Mouse (Mus musculus) right cerebral cortex, postnatal 14 days (tissue): ENCODE data around the gene Trmt2b.
"Not testable (repeated sequence)": the region's sequence is repeated elsewhere in the genome, so short reads cannot be mapped to it uniquely, and the experiment has no call there.

Experiments
- DNase-seq: peaks from one replicate; pipeline ENCODE4 v3.0.0; 2022

The Trmt2b gene

DNA sequence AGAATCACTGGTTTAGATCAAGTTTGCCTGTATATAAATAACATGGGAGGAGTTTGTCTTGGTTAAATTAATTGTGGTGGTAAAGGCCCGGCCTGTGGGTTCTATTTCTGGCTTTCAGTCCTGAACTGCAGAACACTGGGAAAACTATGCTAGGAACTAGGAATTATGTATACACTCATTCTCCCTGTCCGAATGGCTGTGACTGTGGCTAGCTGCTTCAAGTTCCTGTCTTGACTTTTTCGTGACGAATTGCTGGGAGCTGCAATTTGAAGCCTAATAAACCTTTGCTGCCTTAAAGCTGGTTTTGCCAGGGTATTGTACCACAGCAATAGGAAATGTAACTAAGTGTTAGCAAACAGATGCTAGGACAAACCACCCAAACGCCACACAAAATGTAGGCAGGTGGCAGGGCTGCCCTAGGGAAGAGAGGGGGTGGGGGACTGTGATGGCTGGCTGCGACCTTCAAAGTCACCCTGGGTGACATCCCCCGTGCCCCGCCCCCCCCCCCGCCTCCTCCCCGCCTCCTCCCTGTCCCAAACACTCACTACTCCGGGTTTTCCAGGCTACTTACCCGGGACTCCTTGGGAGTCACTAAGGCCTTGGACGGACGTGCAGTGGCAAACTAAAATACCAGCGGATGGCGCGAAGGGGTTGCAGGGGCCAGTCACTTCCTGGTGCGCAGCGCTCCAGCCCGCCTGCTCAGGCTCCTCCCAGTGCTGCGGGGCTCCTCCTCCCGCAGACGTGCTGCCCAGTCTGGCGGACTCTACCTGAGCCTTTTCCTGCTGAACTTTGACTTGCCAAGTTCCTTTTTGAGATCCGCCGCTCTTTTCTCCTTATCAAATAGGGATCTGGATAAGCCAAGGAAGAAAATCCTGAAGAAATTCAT is at the start of gene Trmt2b:
TSS of gene Trmt2b (minus strand) at position 710 of the 886 bp plus-strand sequence.
- peak; percentile 27 for DNase-seq

DNA sequence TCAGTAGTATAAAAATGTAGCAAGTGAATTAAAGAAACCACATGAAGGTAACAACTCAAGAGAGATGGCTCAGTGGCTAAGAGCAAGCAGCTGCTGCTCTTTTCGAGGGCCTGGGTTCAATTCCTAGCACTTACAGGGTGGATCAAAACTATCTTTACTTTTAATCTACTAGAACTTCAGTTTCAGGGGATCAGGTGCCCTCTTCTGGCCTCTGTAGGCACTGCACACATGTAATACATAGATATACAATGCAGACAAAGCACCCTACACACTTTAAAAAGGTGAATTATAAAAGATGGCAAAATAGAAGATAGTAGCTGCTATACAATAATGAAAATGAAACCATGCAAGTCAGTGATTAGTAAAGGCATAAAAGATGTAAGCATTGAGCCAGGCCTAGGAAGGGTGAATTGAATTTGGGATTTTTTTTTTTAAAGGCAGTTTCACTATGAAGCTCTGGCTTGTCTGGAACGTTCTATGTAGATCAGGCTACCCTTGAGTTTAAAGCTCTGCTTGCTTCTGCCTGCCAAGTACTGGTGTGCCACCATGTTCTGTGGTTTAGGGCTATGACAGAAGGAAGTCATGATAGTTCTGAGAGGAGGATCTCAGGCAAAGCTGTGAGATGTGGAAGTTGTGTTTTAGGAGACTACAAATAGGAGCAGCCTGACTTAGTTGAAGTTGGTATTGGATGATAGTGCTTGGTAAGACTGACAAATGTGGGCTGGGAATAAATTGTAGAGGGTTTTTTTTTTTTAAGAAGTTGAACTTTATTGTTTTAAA is 42.6 kb upstream of the Trmt2b start:
- DNase-seq = peak; percentile 47

DNA sequence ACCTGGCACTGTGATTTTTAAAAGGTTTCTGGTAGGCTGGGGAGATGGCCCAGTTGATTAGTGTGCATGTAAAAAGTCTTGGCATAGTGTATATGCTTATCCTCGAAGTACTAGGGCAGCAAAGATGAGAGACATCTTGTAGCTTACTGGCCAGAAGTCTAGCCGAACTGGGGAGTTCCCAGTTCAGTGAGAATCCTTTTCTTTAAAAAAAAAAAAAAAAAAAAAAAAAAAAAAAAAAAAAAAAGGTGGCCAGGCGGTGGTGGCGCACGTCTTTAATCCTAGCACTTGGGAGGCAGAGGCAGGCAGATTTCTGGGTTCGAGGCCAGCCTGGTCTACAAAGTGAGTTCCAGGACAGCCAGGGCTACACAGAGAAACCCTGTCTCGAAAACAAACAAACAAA is 34.4 kb upstream of the Trmt2b start:
- not testable (repeated sequence) for DNase-seq

DNA sequence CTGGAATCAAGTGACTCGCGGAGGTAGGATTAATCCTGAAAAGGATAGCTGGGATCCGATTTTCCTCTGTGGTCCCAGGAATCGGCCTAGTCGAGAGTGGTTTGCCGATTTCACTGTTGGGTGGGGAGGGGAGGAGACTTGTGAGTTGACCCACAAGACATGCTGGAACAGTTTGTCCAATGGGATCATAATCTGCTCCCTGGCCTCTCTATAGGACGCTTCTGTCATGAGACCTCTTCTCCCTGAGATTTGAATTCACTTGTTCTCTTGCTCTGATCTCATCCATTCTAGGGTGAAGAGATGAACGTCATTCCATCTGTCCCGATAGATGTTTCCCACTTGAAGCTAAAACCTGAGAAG is 31.5 kb upstream of the Trmt2b start:
- no peak for DNase-seq

DNA sequence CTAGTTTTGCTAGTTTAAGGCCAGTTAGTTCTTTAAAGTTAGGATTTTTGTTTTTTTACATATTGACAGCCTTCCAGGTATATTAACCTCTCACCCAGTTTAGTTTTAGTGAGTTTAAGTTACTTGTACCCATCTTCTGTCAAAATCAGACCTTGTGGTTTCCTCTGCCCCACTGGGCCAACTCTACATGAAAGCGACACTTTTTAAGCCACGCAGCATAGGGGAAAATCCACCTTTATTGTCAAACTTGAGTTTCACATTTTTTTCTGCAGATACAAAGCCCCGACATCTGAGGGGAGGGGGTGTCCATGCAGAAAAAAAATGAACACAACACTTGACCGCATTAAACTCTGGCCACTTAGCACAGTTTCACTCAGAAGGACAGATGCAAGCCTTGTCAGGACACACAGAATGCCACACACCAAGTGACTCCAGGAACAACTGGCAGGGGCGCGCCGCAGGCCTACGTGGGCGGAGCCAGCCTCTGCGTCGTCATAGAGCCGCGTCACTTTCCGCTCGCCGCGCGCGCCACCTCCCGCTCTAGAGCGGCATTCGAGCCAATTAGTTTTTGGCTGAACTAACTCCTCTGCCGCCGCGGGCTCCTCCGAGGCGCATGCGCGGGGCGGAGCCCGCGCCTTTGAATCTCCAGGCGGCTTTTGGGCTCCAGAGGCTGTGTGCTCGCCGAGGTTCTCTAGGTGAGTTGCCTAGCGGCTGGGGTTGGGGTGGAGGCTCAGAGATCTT is 30.9 kb upstream of the Trmt2b start, which contains the start of gene Cenpi:
TSS of gene Cenpi (plus strand) at position 551 of the 741 bp plus-strand sequence.
- peak; percentile 87 for DNase-seq

DNA sequence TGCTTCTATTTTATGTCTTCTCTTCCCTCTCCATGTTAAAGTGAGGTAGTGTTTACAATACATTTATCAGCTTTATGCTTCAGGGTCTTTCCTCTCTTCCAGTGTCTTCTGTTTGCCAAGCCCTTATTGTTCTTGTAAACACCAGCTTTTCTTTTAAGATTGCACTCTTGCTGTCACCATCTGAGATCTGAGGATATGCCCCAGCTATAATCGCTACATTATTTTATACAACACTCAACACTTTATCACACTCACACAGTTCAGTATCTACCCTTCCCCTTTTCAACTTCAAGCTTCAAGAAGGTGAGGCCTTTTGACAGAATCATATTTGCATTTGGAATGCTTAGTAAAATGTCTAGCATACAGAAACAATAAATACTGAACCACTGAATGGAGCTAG is 26.5 kb upstream of the Trmt2b start:
- DNase-seq = no peak

DNA sequence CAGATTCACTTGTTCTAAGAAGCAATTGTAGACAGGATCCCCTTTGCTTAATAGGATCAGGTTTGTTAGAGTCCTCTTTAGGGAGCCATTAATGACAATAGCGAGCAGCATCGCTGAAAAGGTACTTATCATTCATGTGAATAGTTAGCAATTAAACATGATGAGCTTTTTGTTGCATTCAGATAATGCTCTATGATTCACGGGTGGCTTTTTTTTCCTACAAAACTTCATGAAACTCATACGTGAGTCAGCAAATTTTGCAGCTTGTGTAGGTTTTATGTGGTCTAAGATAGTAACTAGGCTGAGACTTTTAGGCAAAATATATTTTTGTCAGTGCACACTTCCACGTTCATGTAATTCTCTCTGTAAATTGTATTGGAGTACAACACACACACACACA is 23.4 kb upstream of the Trmt2b start:
- DNase-seq = no peak

DNA sequence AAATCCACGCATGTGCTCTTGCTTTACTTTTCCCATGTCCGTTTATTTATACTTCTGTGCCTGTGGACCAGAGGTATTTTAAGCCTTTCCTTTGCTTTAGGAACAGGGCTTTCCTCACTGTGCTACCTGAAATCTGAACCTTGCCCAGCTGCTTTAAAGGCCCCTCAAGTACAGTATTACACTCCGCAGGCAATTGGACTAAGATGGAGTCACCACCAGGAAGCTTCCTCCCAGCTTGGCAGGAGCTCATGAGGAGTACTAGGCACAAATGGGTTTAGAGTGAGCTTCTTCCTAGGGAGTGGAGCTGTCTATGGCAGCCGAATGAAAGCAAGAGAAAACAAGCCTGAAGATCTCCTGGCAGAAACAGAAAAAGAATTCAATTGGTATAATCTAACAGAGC is 20.4 kb upstream of the Trmt2b start:
- no peak for DNase-seq

DNA sequence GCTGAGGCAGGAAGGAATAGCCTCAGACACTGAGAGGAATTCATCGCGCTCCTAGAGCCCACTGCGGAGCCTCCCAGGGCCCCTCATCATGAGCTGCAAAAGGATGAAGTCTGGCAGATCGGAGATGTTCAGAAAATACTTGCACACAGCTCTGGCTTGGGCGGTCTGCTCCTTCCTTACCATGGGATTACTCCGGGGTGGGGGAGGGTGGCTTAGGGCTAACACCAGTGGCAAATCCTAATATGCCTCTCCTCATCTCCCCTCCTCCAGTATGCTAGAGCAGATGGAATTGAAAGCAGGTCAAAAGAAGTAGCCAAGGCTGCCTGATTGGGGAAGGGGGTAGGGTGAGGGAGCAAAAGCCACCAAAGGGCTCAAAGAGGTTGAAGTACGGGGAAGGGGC is 20.0 kb upstream of the Trmt2b start:
- peak; percentile 8 for DNase-seq

DNA sequence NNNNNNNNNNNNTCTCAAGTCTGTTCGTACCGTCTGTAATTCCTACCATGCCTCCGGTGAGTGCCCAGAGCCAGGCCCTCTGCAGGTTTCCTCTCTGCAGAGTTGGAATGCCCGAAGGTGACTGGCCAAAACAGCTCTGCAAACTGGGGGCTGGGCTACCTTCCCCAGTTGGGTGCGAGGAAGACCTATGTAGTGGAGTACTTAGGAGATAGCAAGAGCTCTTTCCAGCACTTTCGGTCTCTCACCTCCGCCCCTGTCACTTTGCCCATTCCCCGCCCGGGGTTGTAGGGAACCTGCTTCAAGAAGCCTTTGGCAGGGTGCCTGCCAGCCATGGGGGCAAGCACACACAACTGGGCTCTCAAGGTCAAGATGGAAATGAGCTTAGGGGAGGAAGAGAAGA is 19.5 kb upstream of the Trmt2b start:
- DNase-seq = peak; percentile 22

DNA sequence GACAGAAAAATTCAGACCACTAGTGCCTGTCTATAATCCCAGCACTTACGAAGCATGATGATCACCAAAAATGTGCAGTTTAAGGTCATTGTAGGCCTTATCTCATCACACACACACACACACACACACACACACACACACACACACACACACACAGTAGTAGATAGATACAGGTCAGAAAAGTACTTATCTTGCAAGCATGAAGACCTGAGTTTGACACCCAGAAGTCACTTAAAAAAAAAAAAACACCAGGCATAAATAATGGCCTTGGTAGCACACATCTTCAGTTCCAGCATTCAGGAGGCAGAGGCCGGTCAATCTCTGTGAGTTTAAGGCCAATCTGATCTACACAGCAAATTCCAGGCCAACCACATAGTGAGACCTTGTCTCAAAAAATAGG is 10.5 kb upstream of the Trmt2b start:
- no peak for DNase-seq

DNA sequence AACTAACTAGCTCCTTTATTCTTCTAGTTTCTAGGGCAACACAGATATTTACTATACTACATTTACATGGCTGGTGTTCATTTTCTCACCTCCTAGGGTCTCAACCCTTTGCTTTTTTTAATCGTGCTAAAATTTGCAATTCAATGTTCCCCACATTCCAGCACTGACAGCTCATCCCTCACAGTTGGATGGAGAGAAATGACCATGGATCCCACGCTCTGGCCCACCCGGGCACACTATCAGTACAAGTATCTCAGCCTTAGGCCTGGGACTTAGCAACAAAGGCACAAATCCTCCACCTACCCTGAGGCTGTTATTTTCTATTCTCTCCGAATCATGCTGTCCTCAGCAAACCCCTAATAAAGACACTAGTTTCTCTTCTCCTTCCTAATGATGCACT is 9.0 kb upstream of the Trmt2b start:
- no peak for DNase-seq

DNA sequence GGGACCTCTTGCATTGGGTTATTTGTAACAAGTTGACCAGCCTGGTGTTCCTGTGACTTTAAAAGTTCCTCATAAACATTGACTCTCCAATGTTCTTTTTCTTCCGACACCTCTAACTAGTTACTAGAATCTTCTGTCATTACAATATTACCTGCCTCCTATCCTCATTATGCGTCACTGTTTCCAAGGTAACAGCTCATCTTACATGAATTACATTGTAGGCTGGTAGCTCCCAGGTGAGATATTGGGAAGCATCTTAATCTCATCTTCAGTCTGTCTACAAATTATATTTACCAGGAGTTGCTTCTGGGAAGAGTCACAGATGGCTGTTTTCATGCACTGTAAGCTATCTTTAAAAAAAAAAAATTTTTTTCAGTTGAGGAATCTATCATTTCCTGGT is 8.3 kb upstream of the Trmt2b start:
- no peak for DNase-seq

DNA sequence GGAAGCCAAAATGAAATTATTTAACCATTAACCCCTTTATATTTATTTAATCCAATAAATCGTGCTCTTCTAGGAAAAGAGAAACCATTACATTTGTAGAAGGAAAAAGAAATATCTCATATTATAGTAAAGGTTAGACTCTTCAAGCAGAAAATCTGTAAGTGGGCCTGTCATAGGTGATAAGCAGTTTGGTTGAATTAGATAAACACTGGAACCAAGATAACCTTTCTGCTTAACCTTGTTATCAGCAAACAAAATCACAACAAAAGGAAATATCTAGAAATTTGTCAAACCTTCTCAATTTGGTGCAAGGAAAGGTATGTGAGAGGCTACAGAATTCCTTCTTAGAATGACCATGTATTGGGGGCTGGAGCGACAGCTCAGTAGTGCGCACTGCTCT is 3.7 kb upstream of the Trmt2b start:
- DNase-seq = no peak

DNA sequence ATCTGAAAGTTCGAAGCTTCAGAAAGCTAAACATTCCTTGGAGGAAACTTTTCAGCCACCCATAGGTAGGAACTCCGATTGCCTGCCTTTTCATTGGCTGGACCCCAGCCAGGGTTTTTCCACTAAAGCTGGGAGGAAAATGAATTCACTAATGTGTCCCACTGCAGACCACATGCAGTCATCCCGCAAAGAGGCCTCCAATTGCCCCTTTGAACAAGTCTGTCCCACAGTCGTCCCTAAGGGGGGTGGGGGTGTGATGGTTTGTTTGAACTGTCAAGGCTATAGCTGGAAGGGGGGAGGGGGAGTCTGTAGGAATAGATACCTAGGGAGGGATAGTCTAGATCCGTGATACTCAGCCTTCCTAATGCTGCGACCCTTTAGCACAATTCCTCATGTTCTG is 1.1 kb downstream of the Trmt2b start:
- DNase-seq = no peak

DNA sequence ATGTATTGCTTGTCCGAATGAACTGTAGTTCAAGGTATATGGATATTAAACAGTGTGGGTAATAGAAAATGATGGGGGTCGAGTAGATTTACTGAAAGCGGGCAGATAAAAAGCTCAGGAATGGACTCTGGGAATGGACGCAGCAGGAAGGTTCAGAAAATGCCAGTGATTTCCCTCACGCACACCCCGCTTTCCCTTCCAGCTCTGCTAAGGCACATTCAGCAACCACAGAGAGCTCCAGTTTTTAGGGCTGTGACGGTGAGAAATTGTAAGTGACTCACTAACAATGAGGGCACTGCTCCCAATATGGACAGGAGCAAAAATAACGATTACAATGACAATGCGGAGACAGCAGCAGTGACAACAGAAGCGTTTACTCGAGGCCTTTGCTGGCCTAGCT is 14.7 kb downstream of the Trmt2b start:
- DNase-seq = no peak

DNA sequence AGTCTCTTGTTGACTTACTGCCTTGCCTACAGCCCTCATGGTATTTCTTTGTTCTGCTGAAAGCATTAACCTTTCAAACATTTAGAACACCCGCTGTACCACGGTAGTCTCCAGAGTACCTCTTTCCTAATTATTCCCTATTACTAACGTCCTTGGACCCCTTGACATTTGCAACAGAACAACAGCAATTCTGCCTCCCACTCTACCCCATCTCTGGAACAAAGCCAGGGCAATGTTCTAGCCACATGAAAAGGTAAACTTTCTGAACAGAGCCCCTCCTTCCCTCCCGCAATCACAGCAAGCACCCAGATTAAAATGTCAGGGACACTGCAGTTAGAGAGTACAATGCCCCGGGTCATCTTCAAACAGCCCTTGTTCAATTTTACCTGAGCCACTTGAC is 15.6 kb downstream of the Trmt2b start:
- no peak for DNase-seq

DNA sequence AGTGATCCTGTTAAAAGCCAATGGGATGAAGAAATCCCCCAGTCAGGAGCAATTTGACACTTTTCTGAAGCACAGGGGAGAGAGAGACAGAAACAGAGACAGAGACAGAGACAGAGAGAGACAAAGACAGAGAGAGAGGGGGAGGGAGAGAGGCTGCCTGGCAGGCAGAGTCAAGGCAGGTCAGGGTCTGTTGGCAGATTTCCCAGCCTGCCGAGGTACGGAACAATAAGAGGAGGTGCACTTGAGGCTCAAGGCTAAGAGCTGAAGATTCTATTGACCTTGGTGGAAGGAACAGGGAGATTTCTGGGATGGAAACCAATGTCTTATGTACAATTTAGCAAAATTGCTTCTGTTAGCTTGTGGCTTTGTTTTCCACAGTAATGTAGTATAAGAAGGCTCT is 28.6 kb downstream of the Trmt2b start:
- DNase-seq = no peak

DNA sequence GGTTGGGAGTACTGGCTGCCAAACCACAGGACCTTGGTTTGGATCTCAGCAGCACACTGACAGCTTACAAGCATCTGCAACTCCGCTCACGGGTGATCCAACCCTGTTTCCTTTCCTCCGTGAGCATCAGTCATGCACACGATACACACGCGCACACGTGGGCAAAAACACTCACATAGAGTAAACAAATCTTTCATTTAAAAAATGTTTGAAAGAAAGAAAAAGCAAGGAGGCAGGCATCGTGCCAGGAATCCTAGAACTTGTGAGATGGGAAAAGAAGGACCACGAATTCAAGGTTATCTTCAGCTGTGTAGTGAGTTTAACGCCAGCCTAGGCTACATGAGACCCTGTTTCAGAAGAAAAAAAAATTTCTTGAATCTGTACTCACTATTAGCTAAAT is 30.8 kb downstream of the Trmt2b start:
- DNase-seq = no peak

DNA sequence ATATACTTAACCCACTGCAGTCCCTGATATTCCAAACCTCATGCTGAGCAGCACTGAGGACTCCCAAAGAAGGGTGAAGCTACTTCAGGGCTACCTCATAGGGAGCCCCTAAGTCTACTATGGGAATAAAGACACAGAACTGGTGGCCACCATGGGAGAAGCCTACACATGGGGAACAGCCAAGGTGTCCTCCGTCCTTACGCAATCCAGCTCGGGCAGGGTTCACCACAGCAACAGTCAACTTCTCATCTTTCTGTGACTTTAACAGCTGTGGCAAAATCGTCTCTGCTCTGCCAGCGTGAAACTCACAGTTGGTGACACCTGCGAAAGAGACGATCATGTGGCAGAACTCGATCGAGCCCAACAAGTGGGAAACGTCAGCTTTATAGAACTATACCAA is 38.5 kb downstream of the Trmt2b start:
- no peak for DNase-seq

DNA sequence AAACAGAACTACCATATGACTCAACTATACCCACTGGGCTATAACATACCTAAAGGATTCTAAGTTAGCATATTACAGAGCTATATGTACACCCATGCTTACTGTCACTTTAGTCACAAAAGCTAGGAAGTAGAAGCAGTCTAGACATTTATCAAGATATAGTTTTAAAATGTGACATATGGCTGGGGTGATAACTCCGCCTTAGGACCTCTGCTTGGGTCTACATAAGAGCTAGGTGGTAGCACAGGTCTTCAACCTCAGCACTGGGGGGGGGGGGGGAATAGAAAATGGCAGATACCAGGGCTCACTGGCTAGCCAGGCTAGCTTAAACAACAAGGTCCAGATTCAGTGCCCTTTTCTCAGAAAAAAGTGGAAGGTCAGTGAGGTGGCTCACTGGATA is 43.7 kb downstream of the Trmt2b start:
- DNase-seq = no peak

DNA sequence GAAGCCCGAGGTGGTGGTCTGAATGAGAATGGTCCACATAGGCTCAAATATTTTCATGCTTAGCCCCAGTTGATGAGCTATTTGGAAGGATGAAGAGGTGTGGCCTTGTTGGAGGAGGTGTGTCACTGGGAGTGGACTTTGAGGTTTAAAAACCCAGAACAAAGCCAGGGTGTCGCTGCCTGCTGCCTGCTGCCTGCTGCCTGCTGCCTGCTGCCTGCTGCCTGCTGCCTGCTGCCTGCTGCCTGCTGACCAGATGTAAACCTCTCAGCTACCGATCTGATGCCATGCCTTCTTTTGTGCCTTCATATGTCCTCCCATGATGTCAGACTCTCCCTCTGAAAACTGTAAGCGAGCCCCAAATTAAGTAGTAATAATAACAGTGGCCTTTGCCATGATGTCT is 54.9 kb downstream of the Trmt2b start, which contains the start of gene Nox1:
TSS of gene Nox1 (minus strand) at position 101 of the 400 bp plus-strand sequence.
- no peak for DNase-seq

DNA sequence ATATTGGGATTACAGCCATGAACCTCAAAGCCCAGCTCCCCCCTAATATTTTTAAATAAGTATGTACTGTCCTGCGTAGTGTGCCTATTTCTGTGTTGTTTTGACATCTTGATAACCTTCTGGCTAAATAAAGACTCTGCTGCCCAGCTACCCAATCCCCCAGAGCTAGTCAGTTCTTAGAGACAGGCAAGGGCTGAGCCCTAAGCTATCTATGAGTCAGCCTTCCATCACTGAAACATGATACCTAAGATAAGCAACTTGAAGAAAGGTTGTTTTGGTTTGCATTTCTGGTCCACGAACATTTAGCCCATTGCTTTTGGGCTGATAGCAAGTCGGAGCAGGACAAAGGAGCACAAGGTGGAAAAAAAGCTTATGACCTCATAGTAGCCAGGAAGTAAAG is 56.2 kb downstream of the Trmt2b start:
- no peak for DNase-seq

DNA sequence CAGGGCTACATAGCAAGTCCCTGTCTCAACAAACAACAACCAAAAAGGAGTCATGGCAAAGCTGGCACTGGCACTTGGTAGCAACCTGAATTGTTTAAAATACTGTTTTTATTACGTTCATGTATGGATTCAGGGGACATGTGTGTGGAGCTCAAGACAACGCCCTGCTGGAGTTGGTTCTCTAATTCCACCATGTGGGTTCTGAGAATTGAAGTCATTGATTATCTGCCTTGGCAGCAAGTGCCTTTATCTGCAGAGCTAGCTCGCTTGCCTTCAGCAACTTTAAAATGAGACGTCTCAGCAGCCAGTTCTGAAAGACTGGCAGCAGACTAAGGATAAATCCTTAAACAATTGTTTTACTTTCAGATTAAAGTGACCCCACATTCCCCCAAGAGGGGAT is 58.6 kb downstream of the Trmt2b start:
- DNase-seq = no peak
